Mouse (Mus musculus) gonadal fat pad, adult 2 months (tissue): ENCODE data around the gene Pepd. TPM values are rescaled to one million over a fixed set of nuclear protein-coding genes. Genes with fewer than 3 reads are reported as not detected.

Experiments used
- DNase-seq: peaks from one replicate; pipeline ENCODE4 v3.0.0-alpha.2; 2012; ENCODE audit warnings: low read depth
- polyA plus RNA-seq: library from polyadenylated mRNA; depleted of rRNA; stranded (reverse); fragments of >200 nt; gene quantifications from 2 replicates; pipeline ENCODE4 v1.2.3, GENCODE M21; 2012; rRNA removed

Pepd gene
- polyA plus RNA-seq: 143 and 154 TPM in 2 replicates

GRCm38 (mm10) chr7:34911919-34912897 lies at the start of gene Pepd:
Gene Pepd, plus strand, starts transcription at chr7:34912379.
- peak; percentile 42 for DNase-seq

GRCm38 (mm10) chr7:34867289-34867688 lies 44.9 kb upstream of the Pepd start:
- no peak for DNase-seq

GRCm38 (mm10) chr7:34869693-34870092 lies 42.5 kb upstream of the Pepd start:
- no peak for DNase-seq

- no peak for DNase-seq
Observed at GRCm38 (mm10) chr7:34876787-34877186, 35.4 kb upstream of the Pepd start.

GRCm38 (mm10) chr7:34877820-34878219 lies 34.4 kb upstream of the Pepd start:
- no peak for DNase-seq

GRCm38 (mm10) chr7:34888441-34888840 lies 23.7 kb upstream of the Pepd start:
- no peak for DNase-seq

GRCm38 (mm10) chr7:34888891-34889290 lies 23.3 kb upstream of the Pepd start:
- no peak for DNase-seq

GRCm38 (mm10) chr7:34892845-34893244 lies 19.3 kb upstream of the Pepd start:
- no peak for DNase-seq

GRCm38 (mm10) chr7:34896461-34896860 lies 15.7 kb upstream of the Pepd start:
- DNase-seq: no peak

- no peak for DNase-seq
Observed at GRCm38 (mm10) chr7:34897058-34897457, 15.1 kb upstream of the Pepd start.

- no peak for DNase-seq
Observed at GRCm38 (mm10) chr7:34910096-34911066, 1.8 kb upstream of the Pepd start.

- no peak for DNase-seq
Observed at GRCm38 (mm10) chr7:34913956-34914355, 1.8 kb downstream of the Pepd start.

- no peak for DNase-seq
Observed at GRCm38 (mm10) chr7:34915555-34915954, 3.4 kb downstream of the Pepd start.

- DNase-seq: no peak
Observed at GRCm38 (mm10) chr7:34917558-34917957, 5.4 kb downstream of the Pepd start.

- no peak for DNase-seq
Observed at GRCm38 (mm10) chr7:34917998-34918397, 5.8 kb downstream of the Pepd start.

GRCm38 (mm10) chr7:34918416-34918815 lies 6.2 kb downstream of the Pepd start:
- DNase-seq: no peak

- no peak for DNase-seq
Observed at GRCm38 (mm10) chr7:34919054-34919453, 6.9 kb downstream of the Pepd start.

GRCm38 (mm10) chr7:34919809-34920208 lies 7.6 kb downstream of the Pepd start:
- DNase-seq: no peak

GRCm38 (mm10) chr7:34925208-34925607 lies 13.0 kb downstream of the Pepd start:
- no peak for DNase-seq

- DNase-seq: no peak
Observed at GRCm38 (mm10) chr7:34925956-34926355, 13.8 kb downstream of the Pepd start.

- no peak for DNase-seq
Observed at GRCm38 (mm10) chr7:34929614-34930262, 17.6 kb downstream of the Pepd start.
